Mouse (Mus musculus) adrenal gland, postnatal 25 days (tissue): ENCODE measurements around the gene Cpne5. TPM values are rescaled to one million over a fixed set of nuclear protein-coding genes. Genes with fewer than 3 reads are reported as not detected.

Experiments
- DNase-seq: peaks from one replicate; pipeline ENCODE4 v3.0.0; 2021; ENCODE audit warnings: mixed read lengths
- total RNA-seq: library from RNA; stranded (reverse); gene quantifications from 2 replicates; pipeline ENCODE4 v1.2.3, GENCODE M21; 2021

Gene Cpne5
- total RNA-seq, 1 experiment from 2014 or later = 0.52 TPM

- DNase-seq = peak; percentile 34
Observed at GRCm38 (mm10) chr17:29168996-29169601, 68.9 kb downstream of the Cpne5 start.

- DNase-seq = no peak
Observed at GRCm38 (mm10) chr17:29168438-29168837, 69.5 kb downstream of the Cpne5 start.

GRCm38 (mm10) chr17:29167371-29167770 is 70.6 kb downstream of the Cpne5 start:
- DNase-seq = no peak

GRCm38 (mm10) chr17:29165967-29166578 is 71.9 kb downstream of the Cpne5 start:
- DNase-seq = no peak

GRCm38 (mm10) chr17:29165452-29165851 is 72.5 kb downstream of the Cpne5 start:
- no peak for DNase-seq

- DNase-seq = no peak
Observed at GRCm38 (mm10) chr17:29164469-29165111, 73.4 kb downstream of the Cpne5 start.

GRCm38 (mm10) chr17:29162334-29162733 is 75.6 kb downstream of the Cpne5 start:
- DNase-seq = no peak

GRCm38 (mm10) chr17:29159743-29160455 is 78.1 kb downstream of the Cpne5 start:
- no peak for DNase-seq

- no peak for DNase-seq
Observed at GRCm38 (mm10) chr17:29159320-29159719, 78.6 kb downstream of the Cpne5 start.

GRCm38 (mm10) chr17:29158899-29159298 is 79.1 kb downstream of the Cpne5 start:
- DNase-seq = no peak

GRCm38 (mm10) chr17:29156866-29157265 is 81.1 kb downstream of the Cpne5 start:
- peak; percentile 42 for DNase-seq

- no peak for DNase-seq
Observed at GRCm38 (mm10) chr17:29156396-29156795, 81.6 kb downstream of the Cpne5 start.

- no peak for DNase-seq
Observed at GRCm38 (mm10) chr17:29155355-29156135, 82.4 kb downstream of the Cpne5 start.

GRCm38 (mm10) chr17:29154247-29154646 is 83.7 kb downstream of the Cpne5 start:
- DNase-seq = no peak

GRCm38 (mm10) chr17:29152547-29152946 is 85.4 kb downstream of the Cpne5 start:
- DNase-seq = no peak

GRCm38 (mm10) chr17:29149766-29150165 is 88.2 kb downstream of the Cpne5 start:
- no peak for DNase-seq

GRCm38 (mm10) chr17:29147773-29148172 is 90.2 kb downstream of the Cpne5 start:
- DNase-seq = no peak

- no peak for DNase-seq
Observed at GRCm38 (mm10) chr17:29147273-29147672, 90.7 kb downstream of the Cpne5 start.

- no peak for DNase-seq
Observed at GRCm38 (mm10) chr17:29145101-29145500, 92.9 kb downstream of the Cpne5 start.

- no peak for DNase-seq
Observed at GRCm38 (mm10) chr17:29143266-29143665, 94.7 kb downstream of the Cpne5 start.

- no peak for DNase-seq
Observed at GRCm38 (mm10) chr17:29141577-29141976, 96.4 kb downstream of the Cpne5 start.

GRCm38 (mm10) chr17:29137906-29138305 is 100.1 kb downstream of the Cpne5 start:
- DNase-seq = no peak
